ENCODE assay signal across 8 mouse cellular contexts in the genomic region with DNA sequence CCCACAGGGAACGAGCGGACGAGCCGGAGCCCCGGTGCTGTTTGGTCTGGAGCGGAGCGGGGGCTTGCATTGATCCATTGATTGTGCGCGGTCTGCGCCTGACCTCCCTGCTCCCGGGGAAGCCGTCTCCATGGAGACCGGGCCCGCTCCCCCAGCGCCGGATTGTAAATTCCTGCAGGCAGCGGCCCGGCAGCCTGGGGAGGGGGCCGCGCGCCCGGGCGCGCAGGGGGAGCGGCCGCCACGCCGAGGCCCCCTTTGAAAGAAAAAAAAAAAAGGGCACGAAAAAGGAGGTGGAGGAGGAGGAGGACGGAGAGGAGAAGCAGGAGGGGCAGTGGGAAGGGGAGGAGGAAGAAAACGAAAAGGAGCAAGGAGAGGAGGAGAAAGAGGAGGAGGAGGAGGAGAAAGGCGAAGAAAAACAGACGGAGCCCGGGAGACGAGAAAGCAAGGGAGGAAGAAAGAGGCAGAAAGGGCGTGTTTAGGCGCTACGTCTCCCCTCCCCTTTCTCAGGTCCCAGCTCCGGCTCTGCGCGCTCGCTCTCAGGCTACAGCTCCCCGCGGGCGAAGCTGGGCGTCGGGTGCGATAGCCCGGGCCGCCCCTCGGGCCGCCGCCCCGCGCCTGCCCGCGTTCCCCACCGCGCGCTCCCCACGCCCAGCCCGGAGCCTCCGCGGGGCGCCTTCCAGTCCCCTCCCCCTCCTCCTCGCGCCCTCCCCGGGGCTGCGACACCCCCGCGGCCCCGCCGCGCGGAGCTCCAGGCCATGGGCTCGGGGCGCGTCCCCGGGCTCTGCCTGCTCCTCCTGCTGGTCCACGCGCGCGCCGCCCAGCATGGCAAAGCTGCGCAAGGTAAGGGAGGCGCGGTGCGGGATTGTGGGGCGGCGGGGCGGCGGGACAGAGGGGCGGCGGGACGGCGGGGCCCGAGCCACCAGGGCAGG. TPM values are rescaled to one million over a fixed set of nuclear protein-coding genes. Genes with fewer than 3 reads are reported as not detected.
A peak's percentile ranks its signal among the peaks of the same experiment; 100 is the strongest.
DNase-seq lines count a peak whose midpoint lies in the region; ATAC-seq and TF ChIP-seq lines count a peak whose summit lies in the region.

Gene Scube3, plus strand, starts transcription at position 371 of the 929 bp plus-strand sequence.

- peaks cover 11% of the 10 kb centered on the region; the same call in 1 of the 2 replicates for H3K4me1 ChIP-seq in lung, postnatal 0 days (ENCODE audit: insufficient read depth, low read depth, low read length)
- no peaks in the 10 kb centered on the region; the same call in 1 of the 2 replicates for H3K4me1 ChIP-seq in brown adipose tissue, adult 24 weeks (ENCODE audit: control insufficient read depth, insufficient read depth, insufficient read length, low read length)
- peaks cover 24% of the 10 kb centered on the region for H3K4me1 ChIP-seq in hindbrain, embryonic 11.5 days (replicated peaks; ENCODE audit: control insufficient read depth, insufficient read depth, low read length)
- peaks cover 11% of the 10 kb centered on the region for H3K4me1 ChIP-seq in liver, postnatal 0 days (ENCODE audit: insufficient read depth)

- 2% methylated on average over 51 of the region's 97 CpGs for WGBS in lung, postnatal 0 days
- WGBS in hindbrain, embryonic 11.5 days, result 1% methylated on average over 69 of the region's 97 CpGs
- 1% methylated on average over 70 of the region's 97 CpGs for WGBS in liver, postnatal 0 days (ENCODE audit: insufficient replicate concordance)

- peak; percentile 25 for DNase-seq in lung, postnatal 0 days (ENCODE audit: low spot score)
- DNase-seq in lung, postnatal 14 days, result no peak
- DNase-seq in hindbrain, embryonic 11.5 days (ENCODE audit: low spot score), result peak; percentile 81
- DNase-seq in liver, postnatal 0 days, result no peak
- DNase-seq in testis, postnatal 10 days (ENCODE audit: low spot score), result peak; percentile 64
- no peak for DNase-seq in MN1 (ENCODE audit: low spot score)
- DNase-seq in urinary bladder, postnatal 10 days (ENCODE audit: low spot score), result no peak

- no peak for TF ChIP-seq EP300 in lung, postnatal 0 days (IDR thresholded peaks at IDR 0.05)
- no peak for TF ChIP-seq EP300 in liver, postnatal 0 days (IDR thresholded peaks at IDR 0.05; ENCODE audit: low read depth)

- ATAC-seq in lung, postnatal 0 days, result peak; percentile 59
- ATAC-seq in hindbrain, embryonic 11.5 days (ENCODE audit: low FRiP score), result peak; percentile 77
- ATAC-seq in liver, postnatal 0 days, result no peak

- H3K27me3 ChIP-seq in lung, postnatal 0 days (replicated peaks; ENCODE audit: insufficient read depth, low read length), result peaks cover 31% of the 10 kb centered on the region
- H3K27me3 ChIP-seq in hindbrain, embryonic 11.5 days (ENCODE audit: control insufficient read depth, insufficient read depth, low read length), result no peaks in the 10 kb centered on the region
- peaks cover 58% of the 10 kb centered on the region for H3K27me3 ChIP-seq in liver, postnatal 0 days (ENCODE audit: insufficient read depth, low read length)

- H3K36me3 ChIP-seq in lung, postnatal 0 days (ENCODE audit: insufficient read depth, low read length), result no peaks in the 10 kb centered on the region
- no peaks in the 10 kb centered on the region for H3K36me3 ChIP-seq in hindbrain, embryonic 11.5 days (ENCODE audit: control insufficient read depth, insufficient read depth, low read length)
- H3K36me3 ChIP-seq in liver, postnatal 0 days (replicated peaks; ENCODE audit: insufficient read depth, low read length), result no peaks in the 10 kb centered on the region

- no peak within 1 kb of the TSS; the same call in 1 of the 2 replicates for H3K9ac ChIP-seq in lung, postnatal 0 days (replicated peaks; ENCODE audit: low read depth)
- H3K9ac ChIP-seq in hindbrain, embryonic 11.5 days (ENCODE audit: low read depth, low read length), result peak within 1 kb of the TSS; percentile 81
- H3K9ac ChIP-seq in liver, postnatal 0 days (replicated peaks), result 0 out of 2 replicates have a peak within 1 kb of the TSS, but pooled peaks have one; percentile 21

- peak within 1 kb of the TSS; percentile 99 for H3K4me2 ChIP-seq in lung, postnatal 0 days (replicated peaks; ENCODE audit: low read depth, low read length)
- H3K4me2 ChIP-seq in hindbrain, embryonic 11.5 days (replicated peaks; ENCODE audit: low read depth, low read length), result peak within 1 kb of the TSS; percentile 96
- peak within 1 kb of the TSS; percentile 82 for H3K4me2 ChIP-seq in liver, postnatal 0 days (ENCODE audit: low read depth, low read length)

- H3K9me3 ChIP-seq in lung, postnatal 0 days (ENCODE audit: low read length), result no peaks in the 10 kb centered on the region
- no peaks in the 10 kb centered on the region for H3K9me3 ChIP-seq in hindbrain, embryonic 11.5 days (ENCODE audit: control insufficient read depth, low read length)
- H3K9me3 ChIP-seq in liver, postnatal 0 days (ENCODE audit: low read length), result no peaks in the 10 kb centered on the region

- TF ChIP-seq CTCF in lung, postnatal 0 days (IDR thresholded peaks at IDR 0.05), result 0 out of 2 replicates have a peak, but pooled peaks have one; percentile 19
- TF ChIP-seq CTCF in liver, postnatal 0 days (IDR thresholded peaks at IDR 0.05; ENCODE audit: low read depth), result no peak

- H3K4me3 ChIP-seq in lung, postnatal 0 days (ENCODE audit: low read depth, low read length), result peak within 1 kb of the TSS; percentile 56
- peak within 1 kb of the TSS; percentile 47 for H3K4me3 ChIP-seq in brown adipose tissue, adult 24 weeks (ENCODE audit: insufficient read depth, low read depth, low read length)
- H3K4me3 ChIP-seq in hindbrain, embryonic 11.5 days (ENCODE audit: low read depth, low read length), result peak within 1 kb of the TSS; percentile 82
- H3K4me3 ChIP-seq in liver, postnatal 0 days (ENCODE audit: low read depth, low read length), result peak within 1 kb of the TSS; percentile 49

- H3K27ac ChIP-seq in lung, postnatal 0 days (ENCODE audit: low read length), result no peak within 1 kb of the TSS
- no peak within 1 kb of the TSS for H3K27ac ChIP-seq in brown adipose tissue, adult 24 weeks (replicated peaks; ENCODE audit: low read depth, low read length)
- H3K27ac ChIP-seq in hindbrain, embryonic 11.5 days (ENCODE audit: low read depth, low read length), result peak within 1 kb of the TSS; percentile 97
- H3K27ac ChIP-seq in liver, postnatal 0 days (ENCODE audit: low read depth), result no peak within 1 kb of the TSS

RNA-seq across cellular contexts. Expression of gene Scube3, which starts in this region (rescaled TPM):
- 0.27 and 0.30 TPM in 2 replicates for polyA plus RNA-seq in lung, postnatal 0 days (2015; fragmentation: Nextera tagmentation; extraction: Ambion mirVana)
- polyA plus RNA-seq in brown adipose tissue, adult 24 weeks (2012; ENCODE audit: insufficient read depth, insufficient read length, missing spikeins), result not detected in 2 replicates
- 8.0 and 8.6 TPM in 2 replicates for polyA plus RNA-seq in hindbrain, embryonic 11.5 days (2014; fragmentation: Nextera tagmentation; extraction: Ambion mirVana)
- polyA plus RNA-seq in liver, postnatal 0 days (2015; fragmentation: Nextera tagmentation; extraction: Ambion mirVana), result 0.05 and 0.06 TPM in 2 replicates

Comparison
In these comparisons a context has a peak if more than half of its experiments do, and no peak if none do; other contexts are left out.
1. Peak in DNase-seq, ATAC-seq, H3K4me3 ChIP-seq and H3K4me2 ChIP-seq in lung, postnatal 0 days; RNA of the gene not detected or under 1 TPM.
2. DNase-seq: peak in hindbrain, embryonic 11.5 days (single experiment) and testis, postnatal 10 days (single experiment); none in lung, postnatal 14 days (single experiment), liver, postnatal 0 days (single experiment), MN1 (single experiment) and urinary bladder, postnatal 10 days (single experiment).
3. Peak in every context shown above with its lines, with median percentiles within 50 percentile points of each other: H3K4me2 ChIP-seq and H3K4me3 ChIP-seq.